Mouse (Mus musculus): ENCODE results near the gene Pbx1.

Pbx1 gene

DNA sequence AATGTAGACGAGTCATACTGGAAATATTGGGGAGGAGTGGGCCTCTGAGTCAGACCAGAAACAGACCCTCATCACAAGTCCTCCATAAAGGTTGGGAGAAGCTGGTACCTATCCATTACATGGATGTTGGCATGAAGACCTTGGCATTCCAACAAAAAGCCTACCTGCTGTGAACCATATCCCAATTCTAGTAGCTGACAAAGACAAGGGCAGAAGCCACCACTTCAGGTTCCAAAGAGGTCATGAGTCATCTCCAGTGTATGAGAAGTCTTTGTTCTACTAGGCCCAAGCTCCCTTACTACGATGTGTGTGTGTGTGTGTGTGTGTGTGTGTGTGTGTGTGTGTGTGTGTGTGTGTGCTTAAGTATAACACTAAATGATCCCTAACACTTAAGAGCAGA, 160.0 kb downstream of the Pbx1 start:
- no peak for DNase-seq (ENCODE audit: low spot score in 2 of 2)

DNA sequence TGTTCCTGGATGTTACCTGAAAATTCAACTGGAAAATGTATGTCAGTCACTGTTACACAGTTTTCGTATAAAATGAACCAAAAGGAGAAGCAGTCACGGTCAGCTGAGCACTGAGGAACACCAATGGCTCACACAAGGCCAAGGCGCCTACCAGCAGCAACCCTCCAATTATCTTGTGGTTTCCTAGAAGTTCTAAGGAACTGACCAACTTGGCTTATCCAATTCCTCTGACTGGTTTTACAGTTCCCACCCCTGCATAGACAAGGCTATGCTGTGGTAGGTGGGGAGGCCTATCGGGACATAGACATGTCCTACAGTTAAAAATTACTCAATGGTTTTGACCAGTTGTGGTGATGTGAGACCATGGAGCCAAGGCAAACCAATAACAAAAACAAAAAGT, 160.9 kb downstream of the Pbx1 start:
- no peak for DNase-seq (ENCODE audit: low spot score in 2 of 2)

DNA sequence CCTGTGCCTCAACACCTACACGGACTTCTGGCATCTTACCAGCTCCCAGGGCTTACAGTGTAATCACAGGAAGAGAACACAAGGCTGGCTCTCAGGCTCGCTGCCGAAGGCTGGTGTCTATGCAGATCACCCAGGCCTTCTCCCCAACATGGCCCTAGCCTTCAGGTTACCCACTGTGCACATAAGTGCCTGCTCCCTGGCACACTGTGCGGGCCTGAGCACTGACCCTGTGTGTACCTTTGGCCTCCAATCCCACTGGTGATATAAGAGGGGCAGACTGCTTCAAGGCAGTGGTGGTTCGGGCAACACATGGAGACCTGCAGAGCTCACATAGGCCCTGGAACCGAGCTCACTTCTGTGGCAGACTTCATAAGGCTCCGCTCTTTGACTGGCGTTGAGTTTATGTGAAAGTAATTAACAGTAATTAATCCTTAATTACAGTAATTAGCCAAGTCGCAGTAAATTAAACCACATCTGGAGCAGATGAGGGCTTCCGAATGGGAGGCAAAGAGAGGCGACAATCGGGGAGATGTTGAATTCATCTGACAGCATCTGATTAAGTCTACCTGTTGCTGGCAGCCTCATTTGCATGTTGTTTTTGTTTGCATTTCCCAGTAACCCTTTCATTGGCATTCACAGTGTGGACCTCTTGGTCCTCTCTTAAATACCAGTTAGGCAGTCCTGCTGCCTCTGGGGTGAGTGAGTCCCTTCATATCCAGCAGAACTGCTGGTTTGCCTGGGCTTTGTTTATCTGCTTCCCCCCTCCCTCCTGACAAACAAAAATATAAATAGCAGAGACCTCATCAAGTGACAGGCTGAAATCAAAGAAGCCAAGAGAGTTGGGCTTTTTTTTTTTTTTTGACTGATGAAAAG, 163.1 kb downstream of the Pbx1 start:
- DNase-seq (ENCODE audit: low spot score in 2 of 2): no peak

DNA sequence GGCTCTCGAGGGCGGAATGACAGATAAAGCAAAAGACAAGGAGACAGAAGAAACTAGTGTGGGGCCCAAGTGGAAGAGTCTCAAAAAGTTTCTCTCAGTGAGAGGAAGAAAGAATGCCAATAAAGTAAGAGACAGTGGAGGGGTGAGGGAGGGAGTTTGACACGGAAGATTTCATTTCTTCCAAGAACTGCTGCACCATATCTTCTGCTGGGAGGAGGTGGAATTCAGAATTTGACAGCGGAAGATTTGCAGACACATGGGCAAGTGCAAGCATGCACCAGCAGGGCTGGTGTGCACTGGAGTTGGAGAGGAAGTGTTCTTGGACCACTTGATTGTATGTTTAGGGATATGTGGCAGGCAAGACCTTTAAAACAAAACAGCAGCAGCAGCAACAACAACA, 163.8 kb downstream of the Pbx1 start:
- no peak for DNase-seq (ENCODE audit: low spot score in 2 of 2)

DNA sequence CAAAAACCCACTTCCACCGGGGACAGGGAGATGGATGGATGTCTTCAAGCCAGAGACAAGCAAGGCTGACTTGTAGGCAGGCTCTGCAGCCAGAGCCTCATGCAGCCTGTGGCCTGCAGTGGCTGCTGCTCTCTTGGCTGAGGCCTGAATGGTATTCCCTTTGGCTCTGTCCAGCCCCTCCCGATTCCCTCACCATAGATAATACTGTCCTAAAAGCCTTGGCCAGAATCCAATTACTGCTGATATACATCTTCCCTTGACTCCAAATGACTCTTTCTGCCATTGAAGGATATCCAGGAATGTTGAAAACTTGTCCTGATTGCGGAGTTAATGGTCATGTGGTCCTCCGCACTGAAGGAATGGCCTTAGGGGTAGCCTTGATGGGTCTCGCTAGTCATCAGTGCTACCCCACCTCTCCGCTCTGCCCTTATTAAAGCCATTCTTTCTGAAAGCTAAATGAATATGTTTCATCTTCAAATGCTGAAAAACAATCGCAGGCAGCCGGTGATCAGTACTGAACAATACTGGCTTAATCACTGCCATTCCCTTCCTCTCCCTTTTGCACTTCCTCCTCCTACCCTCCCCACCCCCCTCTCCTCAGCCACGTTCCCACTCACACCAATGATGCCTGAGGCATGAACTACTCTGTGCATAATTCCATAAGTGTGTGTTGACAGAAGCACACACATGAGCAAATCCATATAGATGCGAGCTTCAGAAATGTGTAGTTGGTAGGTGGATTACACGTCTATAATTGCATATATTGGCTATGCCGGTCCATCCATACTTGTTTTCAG, 166.3 kb downstream of the Pbx1 start:
- DNase-seq (ENCODE audit: low spot score in 2 of 2): no peak

DNA sequence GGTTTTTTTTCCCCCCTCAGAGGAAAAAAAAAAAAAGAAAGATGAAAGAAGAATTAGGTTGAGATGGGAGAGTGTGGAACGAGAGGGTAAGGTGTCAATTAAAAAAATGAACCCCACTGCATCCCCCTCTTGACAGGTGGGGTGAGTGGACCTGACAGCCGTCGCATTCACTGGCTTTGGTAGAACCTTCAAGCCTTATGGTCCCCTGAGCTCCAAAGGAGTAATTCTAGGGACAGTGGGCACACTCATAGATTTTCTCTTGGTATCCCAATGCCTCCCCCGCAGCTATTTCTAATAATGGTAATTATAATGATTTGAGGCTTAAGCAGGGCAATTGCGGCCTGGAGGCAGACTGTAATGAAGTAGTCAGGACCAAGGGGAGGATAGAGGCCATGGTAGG, 167.0 kb downstream of the Pbx1 start:
- DNase-seq (ENCODE audit: low spot score in 2 of 2): no peak

DNA sequence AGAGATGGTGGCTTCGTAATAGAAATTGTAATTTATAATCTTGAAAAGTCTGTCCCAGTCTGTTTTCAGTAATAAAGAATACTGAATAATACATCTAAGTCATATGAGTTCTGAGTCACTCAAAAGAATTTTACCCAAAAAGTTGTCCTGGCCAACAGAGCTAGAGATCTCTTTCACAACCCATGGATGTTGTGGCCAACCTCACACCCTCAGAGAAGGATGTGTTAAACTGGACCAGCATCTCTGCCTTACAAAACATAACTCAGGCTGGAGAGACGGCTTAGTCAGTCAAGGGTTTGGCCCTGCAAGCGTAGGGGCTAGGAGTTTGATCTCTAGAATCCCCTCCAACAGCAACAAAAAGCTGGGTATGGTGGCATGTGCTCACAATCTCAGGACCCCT, 171.7 kb downstream of the Pbx1 start:
- DNase-seq (ENCODE audit: low spot score in 2 of 2): no peak

DNA sequence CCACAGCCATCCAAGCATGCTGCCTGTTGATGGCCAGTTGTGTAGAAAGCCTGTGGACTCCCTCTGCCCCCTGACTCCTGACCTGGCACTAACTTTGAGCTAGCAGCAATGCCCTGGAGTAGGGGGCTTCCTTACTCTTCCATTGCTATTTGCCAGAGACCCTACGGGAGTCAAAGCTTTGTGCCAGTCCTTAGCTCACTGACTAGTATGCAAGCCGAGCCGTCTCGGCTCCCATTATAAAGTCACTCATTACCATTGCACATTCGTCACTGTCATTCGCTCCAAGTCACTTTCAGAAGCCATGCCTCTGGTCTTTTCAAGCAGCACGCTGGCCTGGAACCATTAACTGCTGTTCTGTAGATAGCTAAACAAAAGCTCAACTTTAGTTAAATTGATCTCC, 173.2 kb downstream of the Pbx1 start:
- DNase-seq (ENCODE audit: low spot score in 2 of 2): no peak

DNA sequence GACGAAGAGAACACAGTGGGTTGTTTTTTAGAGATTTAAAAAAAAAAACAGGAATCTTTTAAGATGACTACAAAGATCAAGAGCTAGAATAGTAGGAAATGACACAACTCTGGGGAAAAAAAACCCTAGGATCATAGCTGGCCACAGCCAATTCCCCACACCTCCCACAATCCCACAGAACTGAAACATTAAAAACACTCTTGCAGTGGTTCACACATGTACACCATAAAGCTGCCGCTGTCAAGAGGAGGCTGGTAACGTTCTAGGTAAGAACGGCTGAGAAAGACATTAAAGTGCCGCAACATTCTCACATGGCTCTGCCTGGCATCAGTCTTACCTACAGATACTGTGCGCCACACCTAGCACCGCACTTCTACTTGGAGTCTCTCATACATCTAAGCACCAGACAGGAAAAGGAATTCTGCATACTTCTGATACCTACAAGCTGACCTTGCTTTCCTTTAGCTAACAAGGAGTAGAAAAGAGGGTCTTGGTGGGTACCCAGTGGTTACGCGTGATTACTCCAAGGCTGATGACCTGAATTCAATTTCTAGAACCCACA, 176.6 kb downstream of the Pbx1 start:
- DNase-seq (ENCODE audit: low spot score in 2 of 2): no peak

DNA sequence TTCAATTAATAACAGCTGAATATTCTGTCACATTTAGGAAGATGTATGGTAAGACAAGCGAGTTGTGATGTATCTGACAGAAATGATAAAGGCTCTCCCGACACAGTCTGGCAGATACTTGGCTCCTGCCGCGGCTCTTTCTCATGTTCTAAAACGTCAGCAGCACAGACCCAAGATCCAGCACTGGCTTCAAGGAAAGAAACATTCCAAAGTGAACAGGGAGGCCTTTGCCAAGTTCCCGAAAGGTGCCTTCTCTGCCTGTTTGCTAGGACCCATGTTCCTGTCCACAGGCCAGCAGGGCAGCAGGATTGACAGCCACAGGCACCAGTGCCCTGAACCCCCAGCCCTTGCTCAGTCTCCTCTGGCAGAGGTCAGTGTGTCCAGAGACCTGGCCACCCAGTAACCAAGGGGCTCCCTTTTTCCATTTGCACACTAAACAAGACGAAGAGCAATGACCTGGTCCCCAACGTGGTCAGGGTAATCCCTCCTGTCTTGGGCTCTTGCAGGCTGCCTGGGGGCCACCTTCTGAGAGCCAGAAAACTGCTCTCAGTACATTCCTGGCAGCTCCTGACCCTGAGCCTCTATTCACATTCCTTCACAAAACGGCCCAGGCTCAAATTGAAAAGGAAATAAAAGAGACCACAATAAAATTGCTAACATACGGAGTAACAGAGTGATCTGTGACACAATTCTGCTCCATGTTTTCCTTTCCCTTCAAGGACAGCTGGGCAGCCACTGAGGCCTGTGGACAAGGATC, 184.9 kb downstream of the Pbx1 start:
- DNase-seq (ENCODE audit: low spot score in 2 of 2): peak; percentile 62 to 70

DNA sequence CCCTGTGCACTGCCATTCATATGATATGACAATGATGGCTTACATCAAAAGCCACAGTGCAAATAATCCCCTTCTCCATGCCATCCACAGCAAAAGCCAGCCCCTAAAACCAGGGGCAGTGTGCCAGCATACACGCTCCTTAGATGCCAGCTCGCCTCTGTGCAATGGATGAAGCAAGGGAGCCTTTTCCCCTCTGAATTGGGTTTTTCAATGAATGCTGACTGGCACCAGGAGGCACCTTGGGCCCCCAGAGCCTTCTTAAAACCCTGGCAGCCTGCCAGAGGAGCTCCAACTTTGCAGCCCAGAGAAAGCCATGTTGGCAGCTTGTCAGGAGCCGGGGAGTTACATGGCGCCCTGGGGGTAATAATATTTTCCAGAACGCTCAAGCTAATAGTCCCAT, 186.5 kb downstream of the Pbx1 start:
- peak; percentile 74 to 76 for DNase-seq (ENCODE audit: low spot score in 2 of 2)

DNA sequence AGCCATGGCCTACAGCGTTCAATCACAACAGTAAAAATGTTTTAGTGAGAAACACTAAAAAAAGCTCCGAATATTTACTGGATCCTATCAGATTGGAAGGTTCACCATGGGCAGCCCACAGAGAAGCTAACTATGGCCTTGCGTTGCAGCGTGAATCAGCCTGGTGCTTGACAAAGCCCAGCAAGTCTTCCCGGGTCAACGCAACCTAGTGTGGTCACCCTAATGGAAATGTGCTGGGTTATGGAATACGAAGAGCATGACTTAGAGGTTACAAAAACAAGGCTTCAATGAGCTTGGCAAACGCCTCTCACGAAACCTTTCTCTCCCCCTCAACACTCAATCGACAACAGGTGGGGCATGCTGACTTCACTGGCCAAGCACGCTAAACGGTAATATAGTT, 188.3 kb downstream of the Pbx1 start:
- DNase-seq (ENCODE audit: low spot score in 2 of 2): no peak

DNA sequence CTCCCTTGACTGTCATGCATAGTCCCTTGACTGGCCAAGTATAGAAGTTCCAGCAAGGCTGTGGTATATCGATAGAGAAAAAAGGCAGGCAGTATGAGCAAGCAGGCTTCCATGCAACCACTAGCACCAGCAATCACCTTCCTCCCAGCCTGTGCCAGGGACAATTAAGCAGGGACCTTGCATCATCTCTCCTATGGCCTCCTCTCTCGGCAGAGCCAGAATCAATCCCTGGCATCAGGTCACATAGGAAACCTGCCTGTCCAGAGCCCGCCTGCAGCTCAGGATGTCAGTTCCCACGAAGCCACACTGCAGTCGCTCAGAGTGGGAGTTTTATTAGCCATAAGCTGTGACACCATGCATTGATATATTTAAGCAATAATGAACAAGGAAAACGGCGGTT, 189.0 kb downstream of the Pbx1 start:
- DNase-seq (ENCODE audit: low spot score in 2 of 2): no peak

DNA sequence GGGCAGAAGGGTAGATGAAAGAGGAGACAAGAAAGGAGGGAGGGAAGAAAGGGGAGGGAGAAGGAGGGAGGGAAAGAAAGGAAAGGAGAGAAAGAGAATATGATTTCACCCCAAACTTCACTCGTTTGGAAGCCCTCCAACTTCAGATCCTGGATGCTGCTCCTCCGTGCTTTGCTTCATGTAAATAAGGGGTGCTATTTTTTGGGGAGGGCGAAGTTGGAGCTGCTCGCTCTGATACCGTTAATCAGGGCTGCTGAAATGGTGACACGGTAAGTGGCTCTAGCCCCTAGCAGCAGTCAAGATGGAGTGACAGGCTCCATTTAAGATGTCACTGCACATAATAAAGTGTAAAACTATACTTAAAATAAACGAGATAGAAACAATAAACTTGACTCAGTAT, 190.8 kb downstream of the Pbx1 start:
- peak in 1 of 2 experiments; percentile 34 for DNase-seq (ENCODE audit: low spot score in 2 of 2)

DNA sequence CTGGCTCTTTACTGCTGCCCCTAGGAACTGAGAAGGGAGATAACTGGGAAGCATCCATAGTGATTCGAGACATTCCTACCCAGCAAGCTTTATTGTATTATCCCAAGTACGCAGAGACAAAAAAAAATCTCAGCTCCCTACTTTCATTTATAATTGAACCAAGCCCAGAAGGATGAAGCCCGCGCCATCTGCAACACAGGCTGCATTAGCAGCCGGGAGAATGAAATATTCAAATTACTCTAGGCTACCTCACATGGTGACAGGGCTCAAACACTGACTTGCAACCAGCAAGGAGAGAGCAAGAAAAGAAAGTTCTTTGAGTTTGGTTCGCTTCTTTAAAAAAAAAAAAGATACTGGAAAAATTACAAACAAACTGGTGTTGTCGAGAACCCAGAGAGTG, 191.2 kb downstream of the Pbx1 start:
- peak; percentile 62 to 81 for DNase-seq (ENCODE audit: low spot score in 2 of 2)

DNA sequence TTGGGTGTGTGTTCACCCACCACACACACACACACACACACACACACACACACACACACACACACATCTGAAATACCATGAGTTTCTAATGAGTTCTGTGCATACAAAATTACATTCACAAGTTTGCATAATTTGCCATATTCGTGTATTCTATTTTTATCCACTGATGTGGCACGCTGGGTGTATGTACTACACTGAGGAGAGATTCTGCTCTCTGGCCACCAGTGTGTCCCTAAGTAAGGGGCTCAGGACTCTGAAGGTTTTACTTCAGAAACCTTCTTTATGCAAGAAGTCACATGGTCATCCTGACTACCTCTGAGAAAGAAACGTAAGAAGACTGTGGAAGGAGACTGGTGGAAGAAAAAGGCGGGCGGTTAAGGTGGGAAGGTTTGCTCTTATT, 191.7 kb downstream of the Pbx1 start:
- DNase-seq (ENCODE audit: low spot score in 2 of 2): no peak

DNA sequence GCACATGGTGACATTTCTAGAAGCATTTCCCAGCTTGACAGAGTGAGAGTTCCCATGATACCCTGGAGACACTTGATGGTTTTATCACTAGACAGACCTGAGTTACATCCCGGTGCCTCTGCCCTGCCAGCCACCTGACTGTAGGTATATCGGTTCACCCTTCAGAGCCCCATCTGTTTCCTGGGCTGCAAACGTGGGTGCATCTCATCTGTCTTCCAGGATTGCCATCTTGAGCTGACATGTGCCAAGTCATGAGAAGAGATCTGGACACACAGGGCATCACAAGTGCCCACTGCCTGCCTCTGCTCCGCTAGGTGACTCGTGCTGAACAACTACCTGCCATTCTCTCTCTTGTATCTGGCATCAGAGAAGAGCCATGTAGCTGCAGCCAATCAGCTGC, 196.0 kb downstream of the Pbx1 start:
- DNase-seq (ENCODE audit: low spot score in 2 of 2): no peak

DNA sequence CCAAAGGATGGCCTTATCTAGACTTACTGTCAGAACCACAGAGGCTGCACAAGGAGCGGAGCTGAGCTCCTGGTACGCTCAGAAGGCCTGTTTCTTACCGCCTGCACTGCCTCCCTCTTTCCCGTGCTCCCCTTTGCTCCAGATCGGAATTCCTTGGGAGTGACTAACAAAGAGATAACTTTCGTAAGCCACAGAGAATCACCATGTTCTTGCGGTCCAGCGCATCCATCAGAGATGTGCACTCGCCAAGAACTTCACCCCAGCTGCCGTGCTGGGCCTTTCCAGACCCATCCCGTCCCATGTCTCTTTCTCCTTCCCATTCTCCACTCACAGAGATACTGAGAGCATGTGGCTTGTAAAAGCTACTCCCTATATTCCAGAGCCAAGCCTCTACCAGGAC, 197.7 kb downstream of the Pbx1 start:
- peak in 1 of 2 experiments; percentile 43 for DNase-seq (ENCODE audit: low spot score in 2 of 2)

DNA sequence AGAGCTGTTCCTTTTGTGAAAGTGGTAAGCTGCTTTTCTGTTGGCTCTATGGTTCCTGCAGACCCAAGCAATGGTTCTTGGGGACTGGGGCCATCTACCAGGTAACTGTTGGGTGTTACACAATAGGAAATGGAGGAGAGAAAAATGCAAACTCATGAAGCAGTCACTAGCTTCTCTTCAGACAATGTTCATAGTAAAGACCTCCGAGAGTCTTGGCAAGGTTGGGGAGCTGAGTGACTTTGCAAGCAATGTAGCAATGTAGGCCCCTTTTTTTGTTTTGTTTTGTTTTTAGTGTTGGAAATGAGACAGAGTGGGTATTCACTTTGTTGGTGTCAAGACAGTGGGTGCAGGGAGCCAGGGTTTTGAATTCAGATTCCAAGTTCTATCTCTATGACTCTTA, 198.9 kb downstream of the Pbx1 start:
- no peak for DNase-seq (ENCODE audit: low spot score in 2 of 2)

DNA sequence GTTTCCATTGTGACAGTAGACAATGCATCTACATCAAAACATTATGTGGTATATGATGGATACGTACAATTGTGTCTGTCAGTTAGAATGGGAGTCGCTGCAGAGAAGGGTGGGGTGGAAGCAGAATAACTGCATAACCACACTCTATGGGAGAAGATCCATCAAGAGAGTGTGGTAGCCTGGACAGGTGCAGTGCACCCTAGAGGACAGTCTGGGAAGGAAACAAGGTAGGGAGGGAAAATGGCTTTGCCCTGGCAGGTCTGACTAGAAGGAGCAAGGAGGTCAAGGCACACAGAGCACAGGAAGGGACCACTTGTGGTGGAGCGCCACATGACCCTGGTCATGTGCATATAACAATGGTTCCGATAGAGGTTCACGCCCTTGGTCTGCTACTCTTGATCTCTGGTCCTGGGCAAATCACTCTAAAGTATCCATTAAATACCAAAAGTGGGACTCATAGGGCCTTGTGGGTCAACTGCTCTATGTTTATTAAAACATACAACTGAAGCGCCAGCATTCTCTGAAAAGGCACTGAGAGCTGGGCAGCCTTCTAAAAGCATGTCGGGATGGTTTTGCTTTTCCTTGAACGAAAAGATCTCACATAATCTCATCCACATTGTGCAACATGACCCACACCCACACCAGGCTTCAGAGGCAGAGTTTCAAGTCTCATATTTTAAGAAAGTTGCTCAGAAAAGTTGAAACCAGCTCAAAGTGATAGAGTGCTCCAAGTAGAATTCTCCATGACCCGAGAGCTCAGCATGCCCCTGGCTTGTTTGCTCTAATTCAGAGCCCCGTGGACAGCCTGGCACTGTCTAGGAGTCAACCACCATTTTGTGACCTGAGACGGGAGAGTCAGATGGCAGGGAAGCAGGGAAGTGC, 200.3 kb downstream of the Pbx1 start:
- no peak for DNase-seq (ENCODE audit: low spot score in 2 of 2)

DNA sequence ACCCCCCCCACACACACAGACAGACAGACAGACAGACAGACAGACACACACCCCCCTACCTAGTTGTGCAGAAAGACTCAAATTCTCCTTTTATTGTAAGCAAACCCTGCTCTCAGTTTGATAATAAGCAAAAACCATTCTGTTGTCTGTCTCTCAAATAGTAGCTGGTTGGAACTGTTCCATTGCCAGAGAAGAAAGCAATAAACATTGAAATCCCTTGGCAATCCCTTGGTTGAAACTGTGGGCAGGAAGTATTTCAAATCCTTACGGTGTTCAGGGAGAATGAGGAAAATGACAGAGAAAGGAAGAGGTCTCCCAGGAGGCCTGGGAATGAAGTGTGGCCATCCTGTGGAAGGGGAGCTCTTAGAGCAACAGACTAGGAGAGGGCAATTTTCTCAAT, 201.2 kb downstream of the Pbx1 start:
- DNase-seq (ENCODE audit: low spot score in 2 of 2): no peak
